Mouse (Mus musculus): ENCODE results near the gene Exoc7. TPM values are rescaled to one million over a fixed set of nuclear protein-coding genes. Genes with fewer than 3 reads are reported as not detected.
A peak's percentile ranks its signal among the peaks of the same experiment; 100 is the strongest.

The Exoc7 gene
- polyA plus RNA-seq, 1 experiment = 19.8 TPM

DNA sequence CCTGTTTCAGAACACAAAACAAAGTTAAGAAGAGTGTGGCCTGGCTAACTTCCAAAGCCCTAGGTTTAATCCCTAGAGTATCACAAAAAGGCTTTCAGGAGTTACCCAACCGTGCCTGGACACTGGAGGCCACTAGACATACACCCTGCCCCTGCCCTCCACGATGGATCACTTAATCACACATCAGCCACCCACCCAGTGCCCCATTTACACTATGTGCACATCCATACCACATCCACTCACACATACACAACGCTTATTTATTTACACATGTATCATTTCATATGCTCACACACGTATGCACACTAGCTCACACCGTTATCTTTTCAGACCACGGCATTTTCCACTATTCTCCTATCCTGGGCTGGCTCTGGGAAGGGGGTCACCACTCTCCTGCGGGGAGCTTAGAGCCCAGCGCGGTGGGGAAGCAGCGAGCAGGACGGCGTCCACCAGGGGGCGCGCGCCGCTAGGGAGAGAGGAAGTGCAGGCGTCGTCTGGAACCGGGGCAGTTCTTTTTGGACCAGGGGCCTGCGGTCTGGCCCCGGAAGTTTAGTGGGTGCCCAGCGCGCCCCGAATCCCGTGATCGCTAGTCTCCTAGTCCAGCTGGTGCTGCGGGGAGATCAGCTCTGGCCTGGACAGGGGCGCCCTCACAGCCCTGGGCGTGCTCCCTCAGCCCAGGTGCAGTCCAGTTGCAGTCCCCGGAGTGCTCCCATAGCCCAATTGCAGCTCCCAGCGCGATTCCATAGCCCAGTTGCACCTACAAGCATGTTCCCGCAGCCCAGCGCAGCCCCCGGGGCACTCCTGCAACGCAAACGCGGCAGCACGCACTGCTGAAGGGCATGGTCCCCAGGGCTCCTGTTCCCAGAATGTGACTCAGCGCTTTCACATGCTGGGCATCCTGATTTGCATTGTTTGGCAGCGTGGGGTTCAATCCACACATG, 12.0 kb upstream of the Exoc7 start:
- DNase-seq (ENCODE audit: low read depth, low spot score) = no peak
- WGBS = 2% methylated on average over 41 of the region's 41 CpGs

DNA sequence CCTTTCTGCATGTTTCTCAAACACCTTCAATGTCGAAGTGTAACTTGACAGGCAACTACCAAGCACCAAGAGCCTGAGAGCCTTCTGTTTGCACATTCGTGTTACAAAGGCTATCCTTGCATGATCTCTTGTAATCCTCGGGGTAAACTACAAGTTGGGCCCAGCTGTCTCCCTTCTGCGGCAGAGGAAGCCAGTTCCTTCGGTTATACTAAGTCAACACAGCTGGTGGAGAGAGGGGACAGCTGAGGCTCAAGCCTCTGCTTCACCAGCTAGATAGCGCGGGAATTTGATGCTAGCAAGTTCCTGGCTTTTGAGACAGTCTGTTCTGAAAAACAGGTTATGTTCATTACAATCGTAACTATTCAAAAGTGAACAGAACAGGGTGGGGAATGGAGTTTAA, 5.3 kb upstream of the Exoc7 start:
- 18% methylated on average over 8 of the region's 8 CpGs for WGBS
- DNase-seq (ENCODE audit: low read depth, low spot score) = no peak

DNA sequence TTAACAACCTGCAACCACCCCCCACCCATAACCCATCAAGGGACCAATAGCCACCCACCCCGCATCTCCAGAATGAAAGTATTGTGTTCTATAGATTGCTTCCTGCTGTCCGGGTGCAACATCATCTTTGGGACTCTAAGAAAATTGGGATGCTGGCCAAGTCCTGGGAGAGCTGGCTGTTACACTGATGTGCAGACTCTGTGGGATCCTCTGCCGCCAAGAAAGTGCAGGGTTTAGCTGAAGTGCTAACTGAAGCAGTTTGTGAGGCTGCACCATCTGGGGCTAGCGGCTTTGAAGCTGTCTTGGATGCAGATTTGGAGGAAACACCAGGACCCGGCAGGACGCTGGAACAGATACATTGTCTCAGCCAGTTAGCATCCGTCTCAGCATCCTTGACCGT, 4.1 kb upstream of the Exoc7 start:
- DNase-seq (ENCODE audit: low read depth, low spot score) = no peak
- 39% methylated on average over 8 of the region's 8 CpGs for WGBS

- no peak for DNase-seq (ENCODE audit: low read depth, low spot score)
- 70% methylated on average over 3 of the region's 3 CpGs for WGBS
These were observed 2.6 kb upstream of the Exoc7 start for GRCm38 (mm10) chr11:116309601-116310000.

DNA sequence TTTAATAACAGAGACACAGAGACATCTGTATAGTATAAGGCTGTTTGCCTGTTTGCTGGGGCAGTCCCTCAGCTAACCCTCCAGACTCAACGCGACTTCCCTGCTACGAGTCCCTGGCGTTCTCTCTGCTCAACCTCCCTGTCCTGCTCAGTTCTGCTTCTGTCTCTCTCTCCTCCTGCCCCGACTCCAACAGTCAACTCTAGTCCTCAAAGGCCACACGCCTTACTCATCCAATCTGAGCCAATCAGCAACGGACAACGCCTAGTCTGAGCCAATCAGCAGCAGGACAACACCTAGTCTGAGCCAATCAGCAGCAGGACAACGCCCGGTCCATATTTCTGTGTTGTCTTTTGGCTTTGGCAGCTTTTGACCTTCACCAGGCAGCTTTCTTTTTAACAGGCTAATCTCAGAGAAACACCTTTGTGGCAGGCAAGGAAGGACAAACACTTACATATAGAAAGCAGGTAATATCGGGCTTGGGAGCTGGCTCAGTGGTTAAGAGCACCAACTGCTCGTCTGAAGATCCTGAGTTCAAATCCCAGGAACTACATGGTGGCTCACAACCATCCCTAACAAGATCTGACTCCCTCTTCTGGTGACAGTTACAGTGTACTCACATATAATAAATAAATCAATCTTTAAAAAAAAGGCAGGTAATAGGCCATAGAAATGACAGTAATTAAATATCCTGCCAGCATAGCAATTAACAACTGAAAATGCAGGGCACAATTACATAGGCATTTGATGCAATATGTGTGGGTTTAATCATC, 914 bp upstream of the Exoc7 start:
- 83% methylated on average over 12 of the region's 12 CpGs for WGBS
- no peak for DNase-seq (ENCODE audit: low read depth, low spot score)

DNA sequence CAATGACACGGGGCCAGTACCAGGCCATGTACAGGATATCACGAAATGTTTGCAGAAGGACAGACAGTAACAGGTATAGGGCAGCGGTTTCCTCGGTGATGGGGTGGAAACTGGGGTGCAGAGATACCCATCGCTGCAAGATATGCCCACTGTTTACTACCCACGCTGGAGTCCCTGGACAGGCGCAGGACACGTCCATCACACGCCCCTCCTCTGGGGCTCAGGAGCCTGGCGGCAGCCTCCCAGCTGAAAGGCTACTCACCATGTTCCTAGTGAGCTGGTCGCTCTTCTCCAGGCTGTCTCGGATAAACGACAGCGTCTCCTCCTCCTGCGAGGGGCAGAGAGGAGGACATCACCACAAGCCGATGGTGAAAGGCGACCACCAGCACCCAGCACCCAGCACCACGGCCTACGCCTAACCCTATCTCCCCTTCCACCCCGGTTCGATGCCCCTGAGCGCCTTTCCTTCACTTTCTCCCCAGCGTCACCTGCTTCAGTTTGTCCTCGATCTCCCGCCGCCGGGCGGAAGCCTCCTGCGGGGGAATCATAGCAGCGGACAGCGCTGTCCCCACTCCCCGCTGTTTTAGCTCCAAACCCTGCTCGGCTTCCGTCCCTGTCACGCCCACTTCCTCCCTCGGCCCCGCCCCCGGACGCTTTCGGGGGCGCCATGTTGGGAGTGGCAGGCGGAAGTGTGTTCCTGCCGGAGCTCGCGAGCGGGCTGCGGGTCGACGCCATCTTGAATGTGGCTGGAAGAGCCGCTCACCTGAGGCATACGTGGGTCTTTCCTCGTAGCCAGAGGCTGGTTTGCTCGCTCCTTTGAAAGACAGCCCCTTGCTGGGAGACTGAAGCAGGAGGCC, 679 bp downstream of the Exoc7 start:
- peak; percentile 79 for DNase-seq (ENCODE audit: low read depth, low spot score)
- WGBS = under 1% methylated on average over 53 of the region's 53 CpGs

- 97% methylated on average over 2 of the region's 2 CpGs for WGBS
- DNase-seq (ENCODE audit: low read depth, low spot score) = no peak
These were observed 1.6 kb downstream of the Exoc7 start for GRCm38 (mm10) chr11:116305423-116305822.

DNA sequence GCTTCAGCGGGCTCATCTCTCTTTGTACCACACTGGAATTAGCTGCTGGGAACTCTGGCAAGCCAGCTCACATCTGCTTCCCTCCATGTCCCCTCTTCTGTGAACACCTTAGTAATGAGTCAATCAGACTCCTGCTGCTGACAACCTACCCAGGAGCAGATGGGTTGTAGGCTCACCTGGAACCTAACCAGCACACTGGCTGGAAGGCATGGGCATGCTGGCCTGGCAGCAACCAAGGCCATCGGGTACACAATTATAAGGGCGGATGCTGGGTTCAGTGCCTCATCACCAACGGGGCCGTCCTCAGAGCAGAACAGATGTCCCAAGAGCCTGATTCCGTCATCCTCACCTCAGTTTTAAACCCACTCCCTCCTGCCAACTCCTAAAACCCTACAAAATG, 8.4 kb downstream of the Exoc7 start:
- 95% methylated on average over 6 of the region's 6 CpGs for WGBS

GRCm38 (mm10) chr11:116298221-116298620, 8.8 kb downstream of the Exoc7 start:
- 91% methylated on average over 11 of the region's 11 CpGs for WGBS
- no peak for DNase-seq (ENCODE audit: low read depth, low spot score)

More for the DNA sequence above, 8.4 kb downstream of the Exoc7 start:
- DNase-seq (ENCODE audit: low read depth, low spot score) = no peak

GRCm38 (mm10) chr11:116297017-116297416, 10.0 kb downstream of the Exoc7 start:
- DNase-seq (ENCODE audit: low read depth, low spot score) = no peak
- WGBS = 69% methylated on average over 3 of the region's 3 CpGs

DNA sequence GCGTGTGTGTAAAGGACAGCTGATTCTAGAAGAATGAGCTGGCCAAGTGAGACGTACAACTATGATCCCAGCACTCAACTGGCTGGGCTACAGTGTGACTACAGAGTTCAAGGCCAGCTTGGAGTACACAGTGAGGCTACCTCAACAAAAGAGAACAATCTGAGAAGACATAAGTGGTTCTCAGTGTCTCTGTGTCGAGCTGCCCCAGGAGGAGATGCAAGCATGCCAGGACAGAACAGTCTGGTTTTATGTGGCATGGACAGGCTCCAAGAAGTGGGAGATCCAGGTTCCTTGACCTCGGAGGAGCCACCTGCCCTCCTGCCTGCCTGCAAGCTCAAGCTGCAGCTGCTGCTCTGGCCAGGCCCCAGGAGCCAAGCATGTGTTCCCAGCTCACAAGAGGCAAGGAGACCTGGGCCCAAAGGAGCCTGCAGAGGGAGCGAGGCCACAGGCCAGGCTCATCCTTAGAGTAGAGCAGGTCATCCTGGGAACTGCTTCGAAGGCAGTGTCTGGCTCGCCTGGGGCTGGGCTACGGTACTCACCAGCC, 10.8 kb downstream of the Exoc7 start:
- DNase-seq (ENCODE audit: low read depth, low spot score) = no peak
- 84% methylated on average over 8 of the region's 8 CpGs for WGBS

GRCm38 (mm10) chr11:116294319-116294718, 12.7 kb downstream of the Exoc7 start:
- WGBS = 29% methylated on average over 5 of the region's 5 CpGs
- peak; percentile 59 for DNase-seq (ENCODE audit: low read depth, low spot score)

- DNase-seq (ENCODE audit: low read depth, low spot score) = no peak
- WGBS = 74% methylated on average over 12 of the region's 12 CpGs
These were observed 13.4 kb downstream of the Exoc7 start for GRCm38 (mm10) chr11:116293538-116294137.

DNA sequence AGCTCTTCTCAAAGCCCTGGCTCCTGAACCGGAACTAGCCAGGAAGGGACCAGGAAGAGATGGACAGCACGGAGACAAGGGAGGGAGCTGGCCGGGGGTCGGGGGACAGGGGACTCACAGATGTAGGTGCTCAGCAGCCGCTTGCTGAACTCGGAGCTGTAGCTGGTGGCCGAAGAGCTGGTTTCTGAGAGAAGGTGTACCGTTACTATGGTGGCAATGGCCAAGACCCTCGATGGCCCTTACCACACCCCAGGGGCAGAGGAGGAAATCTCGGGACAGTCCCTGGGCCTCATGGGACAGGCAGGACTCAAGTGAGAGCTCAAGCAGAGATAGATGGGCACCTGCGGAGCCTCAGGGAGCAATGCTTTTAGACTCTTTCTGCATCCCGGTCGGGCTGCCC, 14.6 kb downstream of the Exoc7 start:
- WGBS = 94% methylated on average over 13 of the region's 13 CpGs
- DNase-seq (ENCODE audit: low read depth, low spot score) = no peak

DNA sequence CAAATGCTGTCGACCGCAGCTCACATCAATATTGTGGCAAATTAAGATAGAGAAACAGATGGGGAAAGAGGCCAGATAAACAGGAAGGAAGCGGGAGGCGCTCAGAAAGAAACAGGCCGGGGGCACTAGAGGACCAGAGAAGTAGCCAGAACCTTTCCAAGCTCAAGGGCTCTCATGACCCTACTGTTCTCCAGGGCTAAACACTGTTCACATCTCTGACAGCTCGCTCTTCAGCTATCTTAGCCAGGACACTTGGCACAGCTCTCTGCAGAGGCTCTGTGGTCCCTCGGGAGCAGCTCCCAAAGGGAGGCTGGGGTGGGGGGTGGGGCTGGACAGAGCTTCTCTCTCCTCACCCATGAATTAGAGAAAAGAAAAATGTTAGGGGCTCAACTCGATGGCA, 16.5 kb downstream of the Exoc7 start:
- WGBS = 79% methylated on average over 8 of the region's 8 CpGs
- DNase-seq (ENCODE audit: low read depth, low spot score) = no peak

GRCm38 (mm10) chr11:116287351-116287750, 19.7 kb downstream of the Exoc7 start:
- 77% methylated on average over 5 of the region's 5 CpGs for WGBS
- no peak for DNase-seq (ENCODE audit: low read depth, low spot score)

- no peak for DNase-seq (ENCODE audit: low read depth, low spot score)
- WGBS = 71% methylated on average over 7 of the region's 7 CpGs
These were observed 21.3 kb downstream of the Exoc7 start for GRCm38 (mm10) chr11:116285770-116286191.

DNA sequence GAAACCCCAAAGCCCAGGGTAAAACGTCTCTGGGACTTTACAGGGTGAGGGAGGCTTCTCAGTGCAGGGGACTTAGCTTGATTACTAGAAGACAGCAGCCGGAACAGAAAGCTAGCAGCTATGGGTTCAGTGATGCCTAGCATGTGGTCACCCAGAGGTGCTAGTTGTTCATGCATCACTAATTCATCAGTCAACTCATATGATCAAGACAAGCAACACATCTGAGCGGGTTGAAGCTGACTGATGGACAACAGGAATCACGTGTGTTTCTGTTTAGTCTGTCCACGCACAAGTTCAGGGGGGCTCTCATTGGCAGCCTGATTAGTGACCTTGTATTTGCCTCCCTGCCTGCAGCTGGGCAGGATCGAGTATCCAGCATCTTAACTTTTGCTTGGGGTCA, 23.1 kb downstream of the Exoc7 start:
- DNase-seq (ENCODE audit: low read depth, low spot score) = no peak
- WGBS = 42% methylated on average over 6 of the region's 6 CpGs

- no peak for DNase-seq (ENCODE audit: low read depth, low spot score)
- WGBS = 8% methylated on average over 48 of the region's 48 CpGs
These were observed 24.0 kb downstream of the Exoc7 start for GRCm38 (mm10) chr11:116282912-116283521.

Data from large intestine, adult 2 months (tissue).